Comparison of ENCODE assay signal across 26 mouse cellular contexts in genomic region chr16:22377714-22378113, GRCm38 (mm10).
A peak's percentile ranks its signal among the peaks of the same experiment; 100 is the strongest.
DNase-seq lines count a peak whose midpoint lies in the region; ATAC-seq and TF ChIP-seq lines count a peak whose summit lies in the region.
"Had no signal": no experiment of that assay in that cellular context is flagged by ENCODE, and none has a peak within 500 bp of the region (broad histone marks: within the 10 kb centered on the region; RNA-seq: fewer than 3 reads in every experiment).

No protein-coding gene starts in this region.

- WGBS in kidney, adult 2 months = 48% methylated on average over 3 of the region's 3 CpGs

- no peaks in the 10 kb centered on the region for H3K36me3 ChIP-seq in kidney, adult 2 months (ENCODE audit: control insufficient read depth, insufficient read depth, low read length)
- H3K36me3 ChIP-seq: heart, embryonic 15.5 days had no signal

- no peaks in the 10 kb centered on the region for H3K27me3 ChIP-seq in kidney, adult 2 months (replicated peaks; ENCODE audit: control insufficient read depth, insufficient read depth, low read length)
- H3K27me3 ChIP-seq: CH12.LX; forebrain, embryonic 13.5 days; heart, embryonic 12.5 days; heart, embryonic 15.5 days had no signal

- no peak for DNase-seq in kidney, adult 2 months
- no peak for DNase-seq in kidney, postnatal 14 days
- peak; percentile 18 for DNase-seq in 416B (ENCODE audit: low read depth)
- DNase-seq in yolk sac, embryonic 10.5 days (ENCODE audit: low spot score) = peak; percentile 52
- no peak for DNase-seq in frontal cortex, adult 2 months (ENCODE audit: extremely low spot score in 1 of 2, low spot score in 1 of 2)
- DNase-seq: adrenal gland, adult 8-10 months; adrenal gland, postnatal 25 days; B cell, adult 2 months; cerebellum, adult 18-20 months; cerebellum, adult 9-10 months; cerebellum, postnatal 14 days; gastrocnemius, postnatal 25 days; heart, adult 18-20 months; heart, postnatal 10 days; heart, postnatal 36 days had no signal

- no peak for TF ChIP-seq POLR2A in kidney, adult 2 months (IDR thresholded peaks at IDR 0.05; ENCODE audit: low read depth, low read length)

- ATAC-seq in hematopoietic stem cell, adult 5-6 weeks (replicated peaks in 1 of 2; ENCODE audit: insufficient read depth in 1 of 2, low FRiP score in 2 of 2, low TSS enrichment in 1 of 2, low read depth in 1 of 2, poor library complexity in 2 of 2, severe bottlenecking in 2 of 2) = peak; percentile 62 to 66
- ATAC-seq in frontal cortex, adult (ENCODE audit: low TSS enrichment) = no peak
- ATAC-seq: activated CD4-positive, CD25-positive, alpha-beta regulatory T cell, adult 4 months; forebrain, embryonic 13.5 days; forebrain, embryonic 16.5 days; hindbrain, postnatal 0 days had no signal

- TF ChIP-seq CTCF in kidney, adult 2 months (conservative IDR thresholded peaks at IDR 0.05; ENCODE audit: insufficient read depth, insufficient read length, low read depth, low read length) = no peak

- H3K4me3 ChIP-seq in kidney, adult 2 months (ENCODE audit: insufficient read depth, low read depth, low read length) = no peak overlapping the region
- H3K4me3 ChIP-seq: forebrain, embryonic 10.5 days; forebrain, embryonic 13.5 days; heart, embryonic 12.5 days; heart, embryonic 15.5 days had no signal

- peak overlapping the region; percentile 7; the same call in 1 of the 2 replicates for H3K27ac ChIP-seq in kidney, adult 2 months (ENCODE audit: insufficient read depth, low read depth, low read length)
- H3K27ac ChIP-seq: forebrain, embryonic 10.5 days; forebrain, embryonic 13.5 days; heart, embryonic 15.5 days; hindbrain, embryonic 14.5 days; hindbrain, postnatal 0 days had no signal

- peaks cover 5% of the 10 kb centered on the region for H3K4me1 ChIP-seq in kidney, adult 2 months (ENCODE audit: control insufficient read depth, insufficient read depth, low read length)

Comparison
In these comparisons a context has a peak if more than half of its experiments do, and no peak if none do; other contexts are left out.
1. DNase-seq: peak in 416B (single experiment) and yolk sac, embryonic 10.5 days (single experiment); none in kidney, adult 2 months (single experiment), kidney, postnatal 14 days (single experiment) and frontal cortex, adult 2 months (0 of 2).